Mouse (Mus musculus) testis, adult 2 months (tissue): ENCODE data around the gene Polr2e. TPM values are rescaled to one million over a fixed set of nuclear protein-coding genes. Genes with fewer than 3 reads are reported as not detected.

Experiments
- H3K27ac ChIP-seq: fragments of 200-500 bp; 2 replicates; pipeline ENCODE4 v1.5.1; 2012; ENCODE audit warnings: low read depth, low read length; ENCODE audit not compliant: control insufficient read depth, insufficient read depth
- H3K27me3 ChIP-seq: fragments of 200-500 bp; 2 replicates; pipeline ENCODE4 v1.6.1; 2012; ENCODE audit warnings: mild to moderate bottlenecking, low read length, moderate library complexity; ENCODE audit not compliant: control insufficient read depth, insufficient read depth
- H3K36me3 ChIP-seq: fragments of 200-500 bp; 2 replicates; pipeline ENCODE4 v1.6.1; 2012; ENCODE audit warnings: mild to moderate bottlenecking, low read length; ENCODE audit not compliant: control insufficient read depth, insufficient read depth
- H3K4me1 ChIP-seq: fragments of 200-500 bp; 2 replicates; pipeline ENCODE4 v1.6.1; 2012; ENCODE audit warnings: low read length; ENCODE audit not compliant: control insufficient read depth, insufficient read depth
- H3K4me3 ChIP-seq: fragments of 200-500 bp; 2 replicates; pipeline ENCODE4 v1.5.1; 2012; ENCODE audit warnings: low read depth, mild to moderate bottlenecking, low read length, moderate library complexity, mixed read lengths; ENCODE audit not compliant: control insufficient read depth
- CTCF ChIP-seq: fragments of 200-500 bp; IDR thresholded peaks from 2 replicates; pipeline ENCODE4 v1.5.1; 2012; ENCODE audit warnings: low read depth, mild to moderate bottlenecking, inconsistent platforms, low read length, moderate library complexity; ENCODE audit not compliant: control insufficient read depth, insufficient read depth, insufficient replicate concordance
- POLR2A ChIP-seq: fragments of 200-500 bp; IDR thresholded peaks from 2 replicates; pipeline ENCODE4 v1.6.1; 2012; ENCODE audit warnings: low read depth, mild to moderate bottlenecking, inconsistent platforms, low read length, moderate library complexity; ENCODE audit not compliant: control insufficient read depth
- polyA plus RNA-seq: library from polyadenylated mRNA; depleted of rRNA; stranded (reverse); fragments of >200 nt; gene quantifications from 2 replicates; pipeline ENCODE4 v1.2.3, GENCODE M21; 2012

Gene Polr2e
- polyA plus RNA-seq, 1 experiment = 104 TPM

DNA sequence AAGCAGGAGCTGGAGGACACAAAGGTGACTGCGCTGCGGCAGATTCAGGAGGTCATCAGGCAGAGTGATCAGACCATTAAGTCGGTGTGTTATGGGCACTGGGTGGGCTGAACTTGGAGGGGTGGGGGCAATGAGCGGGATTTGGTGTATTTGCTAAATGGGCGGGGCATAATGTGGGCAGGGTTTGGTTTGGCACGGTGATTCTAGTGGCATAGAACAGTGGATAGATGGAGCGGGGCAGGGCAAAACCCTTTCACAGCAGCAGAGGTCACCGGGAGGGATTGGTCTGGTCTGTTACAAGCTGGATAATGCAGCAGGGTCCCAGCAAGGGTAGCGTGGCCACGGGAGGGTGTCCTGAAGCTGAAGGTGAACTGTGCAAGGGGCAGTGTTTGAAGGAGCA lies 14.1 kb downstream of the Polr2e start:
- Histone ChIP-seq H3K4me3 (no peak overlapping the region), H3K27me3 (no peaks in the 10 kb centered on the region), H3K27ac (no peak overlapping the region), H3K36me3 (no peaks in the 10 kb centered on the region), H3K4me1 (peaks cover 19% of the 10 kb centered on the region)
- TF ChIP-seq POLR2A = no peak
- no peak for TF ChIP-seq CTCF

DNA sequence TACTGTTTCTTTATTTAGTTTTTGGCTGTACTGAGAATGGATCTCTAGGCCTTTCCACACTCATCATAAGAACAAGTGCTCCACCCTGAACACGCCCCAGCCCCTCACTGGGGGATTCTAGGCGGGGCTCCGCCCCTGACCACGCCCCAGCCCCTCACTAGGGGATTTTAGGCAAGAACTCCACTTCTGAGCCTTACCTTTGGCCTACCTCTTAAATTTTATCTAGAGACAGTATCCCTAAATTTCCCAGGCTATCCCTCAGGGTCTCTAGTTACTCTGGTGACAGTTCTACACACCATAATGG lies 14.6 kb downstream of the Polr2e start:
- no peak for TF ChIP-seq CTCF
- no peak for TF ChIP-seq POLR2A
- Histone ChIP-seq H3K27ac (no peak overlapping the region), H3K4me1 (peaks cover 19% of the 10 kb centered on the region), H3K4me3 (no peak overlapping the region), H3K36me3 (no peaks in the 10 kb centered on the region), H3K27me3 (no peaks in the 10 kb centered on the region)

DNA sequence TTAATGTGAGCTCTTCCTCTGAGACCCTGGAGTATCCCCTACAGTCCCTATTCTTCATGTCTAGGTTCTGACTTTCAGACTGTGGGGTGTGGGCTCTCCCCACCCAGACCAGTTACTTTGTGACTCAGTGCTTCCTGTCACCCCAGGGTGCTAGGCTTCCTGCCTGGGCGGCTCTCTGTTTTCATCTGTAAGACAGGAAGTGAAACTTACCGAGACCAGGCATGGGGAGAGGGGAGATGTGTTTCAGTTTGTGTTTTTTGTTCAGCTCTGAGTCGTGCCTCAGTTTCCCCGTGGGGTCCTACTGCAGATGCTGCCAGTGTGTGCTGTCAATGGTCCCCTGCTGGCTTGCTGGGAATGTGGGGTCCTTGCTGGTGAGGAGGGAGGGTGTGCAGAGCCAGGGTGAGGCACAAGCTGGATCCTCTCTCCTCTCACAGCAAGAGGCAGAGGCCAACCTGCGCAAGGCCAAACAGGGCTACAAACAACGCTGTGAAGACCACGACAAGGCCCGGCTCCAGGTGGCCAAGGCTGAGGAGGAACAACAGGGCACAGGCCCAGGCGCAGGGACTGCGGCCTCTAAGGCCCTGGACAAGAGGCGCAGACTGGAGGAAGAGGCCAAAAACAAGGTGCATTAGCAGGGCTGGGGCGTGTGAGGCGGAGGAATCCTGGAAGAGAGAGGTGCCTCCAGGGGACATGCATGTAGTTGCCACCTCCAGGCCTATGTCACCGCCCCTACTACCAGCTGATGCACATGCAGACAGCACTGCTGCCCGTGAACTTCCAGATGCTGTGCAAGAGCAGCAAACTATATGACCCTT lies 15.2 kb downstream of the Polr2e start:
- Histone ChIP-seq H3K36me3 (no peaks in the 10 kb centered on the region), H3K27me3 (no peaks in the 10 kb centered on the region), H3K4me1 (peaks cover 19% of the 10 kb centered on the region), H3K4me3 (peak overlapping the region; percentile 46), H3K27ac (no peak overlapping the region)
- TF ChIP-seq POLR2A (no peak), CTCF (no peak)

DNA sequence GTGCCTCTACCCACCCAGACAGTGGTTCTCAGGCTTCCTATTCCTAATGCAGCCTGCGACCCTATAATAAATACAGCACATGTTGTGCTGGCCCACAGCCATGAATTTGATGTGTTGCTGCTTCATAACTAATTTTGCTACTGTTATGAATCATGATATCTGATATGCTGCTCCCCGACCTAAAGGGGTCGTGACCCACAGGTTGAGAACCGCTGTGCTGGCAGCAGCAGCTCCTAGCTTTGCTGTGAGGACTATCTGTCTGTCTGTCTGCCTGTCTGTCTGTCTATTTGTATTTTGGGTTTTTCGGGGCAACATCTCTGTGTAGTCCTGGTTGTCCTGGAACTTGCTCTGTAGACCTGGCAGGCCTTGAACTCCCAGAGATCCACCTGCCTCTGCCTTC lies 15.8 kb downstream of the Polr2e start:
- TF ChIP-seq POLR2A (no peak), CTCF (no peak)
- no peak overlapping the region for H3K27ac ChIP-seq
- peak overlapping the region; percentile 46 for H3K4me3 ChIP-seq
- no peaks in the 10 kb centered on the region for H3K27me3 ChIP-seq
- H3K4me1 ChIP-seq = peaks cover 18% of the 10 kb centered on the region
- no peaks in the 10 kb centered on the region for H3K36me3 ChIP-seq

DNA sequence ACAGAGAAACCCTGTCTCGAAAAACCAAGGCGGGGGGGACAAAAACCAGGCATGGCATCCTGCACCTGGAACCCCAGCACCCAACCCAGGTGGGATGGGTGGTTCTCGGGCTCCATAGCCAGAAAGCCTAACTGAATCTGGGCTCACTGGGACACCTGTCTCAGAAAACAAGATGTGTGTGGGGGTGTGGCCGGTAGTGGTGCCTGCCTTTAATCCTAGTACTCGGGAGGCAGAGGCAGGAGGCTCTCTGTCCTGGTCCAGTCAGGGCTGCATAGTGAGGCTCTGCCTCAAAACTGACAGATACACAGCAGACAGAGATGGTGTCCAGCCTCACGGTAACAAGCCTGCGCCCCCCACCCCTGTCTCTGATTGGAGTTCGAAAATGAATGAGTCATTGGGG lies 16.8 kb downstream of the Polr2e start:
- Histone ChIP-seq H3K27ac (no peak overlapping the region), H3K4me3 (no peak overlapping the region), H3K4me1 (peaks cover 11% of the 10 kb centered on the region), H3K36me3 (no peaks in the 10 kb centered on the region), H3K27me3 (no peaks in the 10 kb centered on the region)
- no peak for TF ChIP-seq POLR2A

DNA sequence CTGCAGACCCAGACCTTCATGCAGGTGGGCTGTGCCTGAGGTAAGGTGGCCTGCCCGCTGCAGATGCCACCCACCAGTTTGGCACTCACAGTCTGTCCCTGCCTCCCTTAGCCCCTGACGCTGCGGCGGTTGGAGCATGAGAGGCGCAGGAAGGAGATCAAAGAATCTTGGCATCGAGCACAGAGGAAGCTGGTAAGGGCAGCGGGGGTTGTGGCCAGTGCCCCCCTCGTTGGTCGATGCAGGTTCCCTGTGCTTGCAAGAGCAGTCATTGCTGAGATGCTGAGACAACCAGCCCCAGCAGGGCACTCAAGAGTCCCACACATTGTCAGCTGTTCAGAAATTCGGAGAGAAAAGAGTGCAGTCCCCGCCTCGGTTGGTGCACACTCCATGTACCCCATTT lies 17.4 kb downstream of the Polr2e start:
- Histone ChIP-seq H3K27ac (no peak overlapping the region), H3K36me3 (no peaks in the 10 kb centered on the region), H3K27me3 (no peaks in the 10 kb centered on the region), H3K4me1 (peaks cover 11% of the 10 kb centered on the region), H3K4me3 (no peak overlapping the region)
- TF ChIP-seq POLR2A = no peak
- no peak for TF ChIP-seq CTCF

DNA sequence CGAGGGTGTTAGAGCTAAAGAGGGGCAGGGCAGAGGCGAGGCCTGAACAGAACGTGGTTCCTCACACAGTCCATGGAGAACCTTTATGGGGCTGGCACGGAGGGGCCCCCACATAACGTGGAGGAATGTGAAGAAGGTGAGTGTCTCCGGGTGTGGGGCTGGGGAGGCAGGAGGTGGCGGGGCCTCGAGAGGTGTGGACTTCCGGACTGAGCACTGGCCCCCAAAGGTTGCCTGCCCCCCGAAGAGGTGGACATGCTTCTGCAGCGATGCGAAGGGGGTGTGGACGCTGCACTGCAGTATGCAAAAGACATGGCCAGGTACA lies 18.3 kb downstream of the Polr2e start:
- H3K36me3 ChIP-seq = no peaks in the 10 kb centered on the region
- peaks cover 11% of the 10 kb centered on the region for H3K4me1 ChIP-seq
- no peak overlapping the region for H3K27ac ChIP-seq
- TF ChIP-seq CTCF = no peak
- TF ChIP-seq POLR2A = no peak
- H3K27me3 ChIP-seq = no peaks in the 10 kb centered on the region
- no peak overlapping the region for H3K4me3 ChIP-seq

DNA sequence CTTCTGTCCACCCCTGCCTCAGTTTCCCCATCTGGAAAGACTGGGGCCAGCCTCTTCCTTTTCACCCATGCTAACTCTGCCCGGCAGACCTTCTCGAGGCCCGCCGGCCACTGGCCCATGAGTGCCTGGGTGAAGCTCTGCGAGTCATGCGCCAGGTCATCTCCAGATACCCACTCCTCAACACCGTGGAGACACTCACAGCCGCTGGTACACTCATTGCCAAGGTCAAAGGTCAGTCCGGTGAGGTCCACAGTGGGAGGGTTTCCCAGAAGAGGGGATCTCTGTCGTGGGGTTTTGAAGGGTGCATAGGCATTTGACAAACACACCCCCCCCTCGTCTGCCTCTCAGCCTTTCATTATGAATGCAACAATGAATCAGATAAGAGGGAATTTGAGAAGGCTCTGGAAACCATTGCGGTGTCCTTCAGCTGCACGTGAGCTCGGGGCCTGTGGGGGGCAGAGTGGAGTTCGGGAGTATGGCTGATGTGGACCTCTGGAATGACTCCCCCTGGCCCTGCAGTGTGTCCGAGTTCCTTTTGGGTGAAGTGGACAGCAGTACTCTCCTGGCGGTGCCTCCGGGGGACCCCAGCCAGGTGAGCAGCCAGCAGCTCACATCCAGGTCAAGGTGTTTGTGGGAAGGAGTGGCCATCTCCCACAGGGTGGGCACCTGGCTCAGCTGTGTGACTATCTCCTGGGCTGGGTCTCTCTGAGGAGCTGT lies 18.8 kb downstream of the Polr2e start:
- Histone ChIP-seq H3K27me3 (no peaks in the 10 kb centered on the region), H3K27ac (no peak overlapping the region), H3K36me3 (no peaks in the 10 kb centered on the region), H3K4me1 (peaks cover 6% of the 10 kb centered on the region; the same call in 1 of the 2 replicates), H3K4me3 (no peak overlapping the region)
- no peak for TF ChIP-seq CTCF
- TF ChIP-seq POLR2A = no peak
